Mouse (Mus musculus) gastrocnemius, postnatal 36 days (tissue): ENCODE measurements around the gene Fuk. TPM values are rescaled to one million over a fixed set of nuclear protein-coding genes. Genes with fewer than 3 reads are reported as not detected.
A peak's percentile ranks its signal among the peaks of the same experiment; 100 is the strongest.
"Not testable (repeated sequence)": the region's sequence is repeated elsewhere in the genome, so short reads cannot be mapped to it uniquely, and the experiment has no call there.

Experiments used
- DNase-seq, 2 experiments: peaks; one replicate each; pipeline ENCODE4 v3.0.0; 2022
- intact Hi-C: fragments of 180-260 bp; cut with DNase I; formaldehyde crosslinking; loops from one replicate; pipeline ENCODE4 v1.15.1; 2025
- total RNA-seq, 2 experiments: library from RNA; stranded (reverse); gene quantifications; 2 replicates each; pipeline ENCODE4 v1.2.3; 2021

Gene Fuk
- total RNA-seq, 2 experiments from 2014 or later = 3.2 to 3.8 TPM

- peak in 1 of 2 experiments; percentile 59 for DNase-seq
- intact Hi-C loops = loop anchor here (2.0 kb wide), 1 partner anchor 17 kb away; no protein-coding TSS in a partner anchor
These were observed 17.9 kb upstream of the Fuk start for GRCm38 (mm10) chr8:110920032-110920772.

- peak; percentile 81 to 86 for DNase-seq
- intact Hi-C loops = loop anchor here (2.0 kb wide), 1 partner anchor 17 kb away; no protein-coding TSS in a partner anchor
These were observed 17.2 kb upstream of the Fuk start, which contains the start of gene St3gal2 for GRCm38 (mm10) chr8:110919341-110920031. Gene St3gal2 (plus strand): TSS chr8:110919922.

- intact Hi-C loops = no loop called here
- DNase-seq = no peak
These were observed 16.2 kb upstream of the Fuk start for GRCm38 (mm10) chr8:110918460-110918859.

- intact Hi-C loops = no loop called here
These were observed 15.7 kb upstream of the Fuk start for GRCm38 (mm10) chr8:110918027-110918426.

GRCm38 (mm10) chr8:110917415-110917814 is 15.1 kb upstream of the Fuk start:
- intact Hi-C loops = no loop called here
- no peak for DNase-seq

More at GRCm38 (mm10) chr8:110918027-110918426, 15.7 kb upstream of the Fuk start:
- DNase-seq = no peak

GRCm38 (mm10) chr8:110911576-110912570 is 9.6 kb upstream of the Fuk start:
- intact Hi-C loops = no loop called here

GRCm38 (mm10) chr8:110909850-110910249 is 7.6 kb upstream of the Fuk start:
- not testable (repeated sequence) for DNase-seq
- intact Hi-C loops = loop anchor here (5.0 kb wide), 1 partner anchor 57 kb away; no protein-coding TSS in a partner anchor

More at GRCm38 (mm10) chr8:110911576-110912570, 9.6 kb upstream of the Fuk start:
- DNase-seq = no peak

GRCm38 (mm10) chr8:110906682-110907081 is 4.4 kb upstream of the Fuk start:
- intact Hi-C loops = loop anchor here (5.0 kb wide), 1 partner anchor 61 kb away; no protein-coding TSS in a partner anchor

GRCm38 (mm10) chr8:110905404-110905803 is 3.1 kb upstream of the Fuk start:
- no peak for DNase-seq
- intact Hi-C loops = loop anchor here (5.0 kb wide), 1 partner anchor 62 kb away; no protein-coding TSS in a partner anchor

More at GRCm38 (mm10) chr8:110906682-110907081, 4.4 kb upstream of the Fuk start:
- DNase-seq = no peak

GRCm38 (mm10) chr8:110902579-110902965 is 284 bp upstream of the Fuk start:
- intact Hi-C loops = no loop called here
- no peak for DNase-seq

GRCm38 (mm10) chr8:110901056-110901455 is 1.2 kb downstream of the Fuk start:
- no peak for DNase-seq
- intact Hi-C loops = no loop called here

- no peak for DNase-seq
- intact Hi-C loops = no loop called here
These were observed 4.8 kb downstream of the Fuk start for GRCm38 (mm10) chr8:110897495-110897894.

- DNase-seq = no peak
- intact Hi-C loops = no loop called here
These were observed 6.5 kb downstream of the Fuk start for GRCm38 (mm10) chr8:110895812-110896211.

GRCm38 (mm10) chr8:110895254-110895653 is 7.0 kb downstream of the Fuk start:
- intact Hi-C loops = no loop called here
- DNase-seq = no peak

- intact Hi-C loops = no loop called here
- no peak for DNase-seq
These were observed 7.4 kb downstream of the Fuk start for GRCm38 (mm10) chr8:110894851-110895250.

GRCm38 (mm10) chr8:110892913-110893312 is 9.4 kb downstream of the Fuk start:
- DNase-seq = no peak
- intact Hi-C loops = no loop called here

- no peak for DNase-seq
- intact Hi-C loops = no loop called here
These were observed 10.2 kb downstream of the Fuk start for GRCm38 (mm10) chr8:110892040-110892439.

GRCm38 (mm10) chr8:110889904-110890470 is 12.3 kb downstream of the Fuk start:
- intact Hi-C loops = no loop called here
- DNase-seq = no peak

GRCm38 (mm10) chr8:110888860-110889259 is 13.4 kb downstream of the Fuk start:
- peak; percentile 31 to 39 for DNase-seq
- intact Hi-C loops = no loop called here

GRCm38 (mm10) chr8:110888441-110888840 is 13.8 kb downstream of the Fuk start:
- no peak for DNase-seq
- intact Hi-C loops = no loop called here
